Mouse (Mus musculus): ENCODE data around the gene Olfr470. TPM values are rescaled to one million over a fixed set of nuclear protein-coding genes. Genes with fewer than 3 reads are reported as not detected.

Olfr470 gene
- polyA plus RNA-seq (2012; rRNA removed) = not detected in 2 replicates

GRCm38 (mm10) chr7:107847390-107847789, at the start of gene Olfr470:
Gene Olfr470, minus strand, starts transcription at chr7:107847490.

GRCm38 (mm10) chr7:107825441-107825840, 21.8 kb downstream of the Olfr470 start, which contains the start of gene Olfr469:
Gene Olfr469, minus strand, starts transcription at chr7:107825541.

DNA sequence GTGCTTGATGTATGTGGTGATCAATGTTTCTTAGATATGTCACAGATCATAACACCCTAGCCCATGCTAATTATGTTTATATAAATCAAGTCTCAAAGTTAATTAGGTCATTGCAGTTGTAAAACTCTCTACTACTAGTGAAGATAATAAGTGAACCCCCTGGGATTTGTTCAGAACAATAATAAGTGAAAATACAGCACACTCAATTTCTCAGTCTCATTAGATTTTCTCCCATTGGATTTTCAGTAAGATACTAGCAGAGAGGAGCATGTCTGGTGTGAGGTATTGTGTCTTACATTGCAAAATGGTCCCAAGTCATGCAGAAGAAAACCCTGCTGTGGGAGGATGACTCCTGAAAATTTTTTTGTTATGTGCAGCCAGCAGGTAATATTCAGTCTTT, 35.3 kb downstream of the Olfr470 start, which contains the start of gene Olfr467:
TSS of gene Olfr467 (plus strand) at position 301 of the 400 bp plus-strand sequence.

DNA sequence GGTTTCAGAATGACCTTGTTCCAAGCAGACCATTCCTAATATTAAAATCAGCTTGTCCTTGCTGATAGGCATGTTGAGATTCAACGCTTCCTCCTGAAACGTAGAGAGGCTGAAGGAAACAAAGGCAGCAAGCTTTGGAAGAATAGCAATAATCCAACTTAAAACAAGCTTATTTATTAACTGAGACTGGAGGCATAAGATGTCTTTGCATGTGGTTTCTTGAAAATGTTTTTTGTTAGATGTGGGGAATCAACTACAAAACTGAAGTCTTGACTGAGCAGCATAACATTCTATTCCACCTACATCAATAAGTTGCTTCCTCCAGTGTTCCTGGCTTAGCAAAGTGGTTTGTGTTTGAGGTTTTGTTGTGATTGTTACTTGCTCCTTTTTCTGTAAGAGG, 46.2 kb downstream of the Olfr470 start, which contains the start of gene Ovch2:
TSS of gene Ovch2 (minus strand) at position 101 of the 400 bp plus-strand sequence.

Other genes starting within 250 kb of the Olfr470 start
- not detected in 2 replicates for gene 5330417H12Rik, start 222.3 kb downstream of the Olfr470 start, polyA plus RNA-seq (2012; rRNA removed)
- 0.03 TPM in 1 of 2 replicates, not detected in the other for gene Cyb5r2, start 89.5 kb downstream of the Olfr470 start, polyA plus RNA-seq (2012; rRNA removed)
- 0.12 TPM in 1 of 2 replicates, not detected in the other for gene Ovch2, start 46.3 kb downstream of the Olfr470 start, polyA plus RNA-seq (2012; rRNA removed)
- not detected in 2 replicates for gene Olfr467, start 35.2 kb downstream of the Olfr470 start, polyA plus RNA-seq (2012; rRNA removed)
- gene Olfr469, start 21.9 kb downstream of the Olfr470 start, polyA plus RNA-seq (2012; rRNA removed) = not detected in 2 replicates
- not detected in 2 replicates for gene Olfr472, start 50.4 kb upstream of the Olfr470 start, polyA plus RNA-seq (2012; rRNA removed)
- gene Olfr473, start 83.0 kb upstream of the Olfr470 start, polyA plus RNA-seq (2012; rRNA removed) = not detected in 2 replicates
- not detected in 2 replicates for gene Olfr474, start 107.2 kb upstream of the Olfr470 start, polyA plus RNA-seq (2012; rRNA removed)
- gene Olfr476, start 117.3 kb upstream of the Olfr470 start, polyA plus RNA-seq (2012; rRNA removed) = not detected in 2 replicates
- gene Olfr477, start 139.2 kb upstream of the Olfr470 start, polyA plus RNA-seq (2012; rRNA removed) = not detected in 2 replicates
- not detected in 2 replicates for gene Olfr478, start 186.5 kb upstream of the Olfr470 start, polyA plus RNA-seq (2012; rRNA removed)
- gene Olfr479, start 203.2 kb upstream of the Olfr470 start, polyA plus RNA-seq (2012; rRNA removed) = not detected in 2 replicates
- gene Olfr480, start 219.9 kb upstream of the Olfr470 start, polyA plus RNA-seq (2012; rRNA removed) = not detected in 2 replicates
- gene Olfr481, start 232.4 kb upstream of the Olfr470 start, polyA plus RNA-seq (2012; rRNA removed) = not detected in 2 replicates

Measured in stomach, adult 2 months (tissue).